Comparison of ENCODE assay signal across 27 mouse cellular contexts in the genomic region with DNA sequence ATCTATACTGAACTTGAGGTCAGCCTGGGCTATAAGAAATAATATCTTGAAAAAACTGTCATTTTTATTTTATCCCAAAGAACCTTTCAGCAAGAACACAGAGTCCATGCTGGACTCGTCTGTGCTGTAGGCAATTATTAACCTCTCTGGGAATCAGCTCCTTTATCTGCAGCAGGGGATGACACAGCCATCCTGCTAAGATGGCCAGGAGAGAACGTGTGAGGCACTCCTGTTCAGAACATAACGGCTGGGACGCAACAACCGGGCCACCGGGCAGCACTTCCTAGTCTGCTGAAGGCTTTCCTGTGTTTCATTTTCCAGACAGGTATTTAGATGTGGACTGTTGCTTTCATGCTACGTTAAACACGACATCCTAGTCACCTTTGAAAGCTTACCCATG. TPM values are rescaled to one million over a fixed set of nuclear protein-coding genes. Genes with fewer than 3 reads are reported as not detected.
"Had no signal": no experiment of that assay in that cellular context is flagged by ENCODE, and none has a peak within 500 bp of the region (broad histone marks: within the 10 kb centered on the region; RNA-seq: fewer than 3 reads in every experiment).

No protein-coding gene starts in this region.

- H3K27me3 ChIP-seq: limb, embryonic 12.5 days; limb, embryonic 15.5 days; liver, embryonic 12.5 days; liver, embryonic 15.5 days; lung, embryonic 15.5 days; megakaryocyte, embryonic 14.5 days; midbrain, embryonic 13.5 days; neural tube, embryonic 13.5 days had no signal

- ATAC-seq: hindbrain, postnatal 0 days; inflammation-experienced regulatory T-cells, adult 6 months; liver, embryonic 12.5 days; midbrain, embryonic 13.5 days; midbrain, embryonic 16.5 days had no signal

- H3K9ac ChIP-seq: limb, embryonic 12.5 days; limb, embryonic 15.5 days; liver, embryonic 12.5 days; liver, embryonic 15.5 days; lung, embryonic 15.5 days; midbrain, embryonic 13.5 days; neural tube, embryonic 13.5 days had no signal

- H3K4me3 ChIP-seq: limb, embryonic 12.5 days; limb, embryonic 15.5 days; liver, embryonic 12.5 days; liver, embryonic 15.5 days; lung, embryonic 15.5 days; megakaryocyte, embryonic 14.5 days; midbrain, embryonic 10.5 days; midbrain, embryonic 13.5 days; myocyte; neural tube, embryonic 13.5 days had no signal

- H3K9me3 ChIP-seq: limb, embryonic 12.5 days; limb, embryonic 15.5 days; liver, embryonic 12.5 days; liver, embryonic 15.5 days; lung, embryonic 15.5 days; megakaryocyte, embryonic 14.5 days; midbrain, embryonic 10.5 days; midbrain, embryonic 13.5 days; neural tube, embryonic 13.5 days had no signal

- H3K4me2 ChIP-seq: limb, embryonic 12.5 days; limb, embryonic 15.5 days; liver, embryonic 12.5 days; liver, embryonic 15.5 days; lung, embryonic 15.5 days; midbrain, embryonic 13.5 days; neural tube, embryonic 13.5 days had no signal

- H3K27ac ChIP-seq: hindbrain, postnatal 0 days; kidney, postnatal 0 days; limb, embryonic 12.5 days; limb, embryonic 15.5 days; liver, embryonic 12.5 days; liver, embryonic 15.5 days; lung, embryonic 15.5 days; midbrain, embryonic 10.5 days; midbrain, embryonic 13.5 days; neural tube, embryonic 13.5 days had no signal

- DNase-seq: left cerebral cortex, postnatal 4 days; lung, adult 18-20 months; lung, postnatal 10 days; lung, postnatal 36 days; thymus, adult 18-20 months; thymus, postnatal 36 days had no signal

RNA-seq across cellular contexts. Expression of gene Lin28a, which starts 23.9 kb away (rescaled TPM):
- total RNA-seq: hindbrain, postnatal 0 days; layer of hippocampus, adult 18-20 months; layer of hippocampus, postnatal 14 days; left cerebral cortex, adult 8-10 months; left cerebral cortex, postnatal 14 days; left cerebral cortex, postnatal 4 days had no signal
- polyA plus RNA-seq: hindbrain, postnatal 0 days; kidney, postnatal 0 days; limb, embryonic 15.5 days; small intestine, adult 2 months had no signal

RNA-seq across cellular contexts. Expression of gene Zfp683, which starts 58.9 kb away (rescaled TPM):
- total RNA-seq: hindbrain, postnatal 0 days; layer of hippocampus, adult 18-20 months; layer of hippocampus, postnatal 14 days; left cerebral cortex, adult 8-10 months; left cerebral cortex, postnatal 14 days; left cerebral cortex, postnatal 4 days; monocyte, adult 5-6 weeks had no signal
- polyA plus RNA-seq: hindbrain, postnatal 0 days; kidney, postnatal 0 days; limb, embryonic 12.5 days; limb, embryonic 15.5 days; liver, embryonic 12.5 days; liver, embryonic 15.5 days; lung, embryonic 15.5 days; midbrain, embryonic 10.5 days; midbrain, embryonic 13.5 days; midbrain, embryonic 16.5 days; myocyte; neural tube, embryonic 13.5 days; stomach, embryonic 16.5 days had no signal
